Comparison of ENCODE assay signal across 20 mouse cellular contexts in genomic region chr13:57170180-57170579, GRCm38 (mm10).
DNase-seq lines count a peak whose midpoint lies in the region; ATAC-seq lines count a peak whose summit lies in the region.
"Had no signal": no experiment of that assay in that cellular context is flagged by ENCODE, and none has a peak within 500 bp of the region (broad histone marks: within the 10 kb centered on the region; RNA-seq: fewer than 3 reads in every experiment).

No protein-coding gene starts in this region.

- H3K9me3 ChIP-seq in embryonic facial prominence, embryonic 14.5 days (ENCODE audit: control insufficient read depth, low read length), result no peaks in the 10 kb centered on the region
- H3K9me3 ChIP-seq in embryonic facial prominence, embryonic 10.5 days, result no peaks in the 10 kb centered on the region
- H3K9me3 ChIP-seq: embryonic facial prominence, embryonic 13.5 days; heart, embryonic 10.5 days; limb, embryonic 12.5 days; midbrain, embryonic 12.5 days had no signal

- no peak overlapping the region for H3K4me3 ChIP-seq in embryonic facial prominence, embryonic 14.5 days (ENCODE audit: low read depth, low read length)
- H3K4me3 ChIP-seq in embryonic facial prominence, embryonic 10.5 days, result no peak overlapping the region
- H3K4me3 ChIP-seq: embryonic facial prominence, embryonic 13.5 days; heart, embryonic 10.5 days; limb, embryonic 12.5 days; midbrain, embryonic 12.5 days had no signal

- no peak overlapping the region for H3K4me2 ChIP-seq in embryonic facial prominence, embryonic 14.5 days (ENCODE audit: low read depth, low read length)
- H3K4me2 ChIP-seq: embryonic facial prominence, embryonic 13.5 days; limb, embryonic 12.5 days; liver, embryonic 11.5 days; midbrain, embryonic 12.5 days had no signal

- H3K36me3 ChIP-seq in embryonic facial prominence, embryonic 14.5 days (ENCODE audit: control insufficient read depth, insufficient read depth, low read length), result no peaks in the 10 kb centered on the region
- H3K36me3 ChIP-seq in embryonic facial prominence, embryonic 10.5 days (replicated peaks), result no peaks in the 10 kb centered on the region
- H3K36me3 ChIP-seq: embryonic facial prominence, embryonic 13.5 days; heart, embryonic 10.5 days; limb, embryonic 12.5 days; midbrain, embryonic 12.5 days had no signal

- no peaks in the 10 kb centered on the region for H3K4me1 ChIP-seq in embryonic facial prominence, embryonic 14.5 days (ENCODE audit: control insufficient read depth, insufficient read depth, low read length)
- H3K4me1 ChIP-seq in embryonic facial prominence, embryonic 10.5 days, result 0 out of 2 replicates have a peak, but pooled peaks cover 2% of the 10 kb centered on the region
- H3K4me1 ChIP-seq: embryonic facial prominence, embryonic 13.5 days; limb, embryonic 12.5 days; midbrain, embryonic 12.5 days had no signal

- no peak overlapping the region for H3K9ac ChIP-seq in embryonic facial prominence, embryonic 14.5 days (ENCODE audit: low read depth, low read length)
- H3K9ac ChIP-seq: embryonic facial prominence, embryonic 13.5 days; limb, embryonic 12.5 days; liver, postnatal 0 days; midbrain, embryonic 12.5 days had no signal

- no peak overlapping the region for H3K27ac ChIP-seq in embryonic facial prominence, embryonic 14.5 days (replicated peaks; ENCODE audit: low read depth, low read length)
- no peak overlapping the region for H3K27ac ChIP-seq in embryonic facial prominence, embryonic 10.5 days (replicated peaks)
- H3K27ac ChIP-seq: embryonic facial prominence, embryonic 13.5 days; heart, embryonic 10.5 days; limb, embryonic 12.5 days; midbrain, embryonic 12.5 days had no signal

- WGBS in embryonic facial prominence, embryonic 14.5 days, result 61% methylated on average over 3 of the region's 3 CpGs
- 67% methylated on average over 3 of the region's 3 CpGs for WGBS in embryonic facial prominence, embryonic 10.5 days

- DNase-seq in embryonic facial prominence, embryonic 14.5 days (ENCODE audit: low spot score), result no peak
- DNase-seq in embryonic facial prominence, embryonic 10.5 days (ENCODE audit: low spot score), result no peak
- DNase-seq in retina, embryonic 14.5 days (ENCODE audit: low spot score), result peak; percentile 51
- DNase-seq in retina, postnatal 1 day, result no peak
- DNase-seq in cerebellum, postnatal 10 days, result peak; percentile 69 to 76
- DNase-seq in lung, adult 18-20 months, result no peak
- DNase-seq in kidney, postnatal 36 days, result no peak
- DNase-seq: adrenal gland, postnatal 10 days; liver, postnatal 0 days; lung, postnatal 14 days; right cerebral cortex, postnatal 4 days; thymus, postnatal 14 days had no signal

- H3K27me3 ChIP-seq in embryonic facial prominence, embryonic 14.5 days (replicated peaks; ENCODE audit: control insufficient read depth, insufficient read depth, low read length), result no peaks in the 10 kb centered on the region
- H3K27me3 ChIP-seq in embryonic facial prominence, embryonic 10.5 days (replicated peaks; ENCODE audit: low read depth, poor library complexity, severe bottlenecking), result no peaks in the 10 kb centered on the region
- H3K27me3 ChIP-seq: embryonic facial prominence, embryonic 13.5 days; limb, embryonic 12.5 days had no signal

- ATAC-seq in embryonic facial prominence, embryonic 14.5 days (ENCODE audit: low read depth), result peak; percentile 57; the same call in 1 of the 2 replicates
- ATAC-seq: forebrain, embryonic 14.5 days; hindbrain, embryonic 16.5 days; intestine, embryonic 16.5 days; liver, postnatal 0 days had no signal

Comparison
In these comparisons a context has a peak if more than half of its experiments do, and no peak if none do; other contexts are left out.
1. DNase-seq: peak in retina, embryonic 14.5 days (single experiment) and cerebellum, postnatal 10 days (2 of 2); none in embryonic facial prominence, embryonic 14.5 days (single experiment), embryonic facial prominence, embryonic 10.5 days (single experiment), retina, postnatal 1 day (single experiment), lung, adult 18-20 months (0 of 2) and kidney, postnatal 36 days (0 of 2).